Mouse (Mus musculus) frontal cortex, adult 2 months (tissue): ENCODE data around the gene Hist1h1a. TPM values are rescaled to one million over a fixed set of nuclear protein-coding genes. Genes with fewer than 3 reads are reported as not detected.
"Not testable (repeated sequence)": the region's sequence is repeated elsewhere in the genome, so short reads cannot be mapped to it uniquely, and the experiment has no call there.

Source experiments
- DNase-seq, 2 experiments: peaks; one replicate each; pipeline ENCODE4 v3.0.0; 2022; ENCODE audit warnings: low spot score in 1 of 2; ENCODE audit errors: extremely low spot score in 1 of 2
- polyA plus RNA-seq: library from polyadenylated mRNA; depleted of rRNA; stranded (reverse); fragments of >200 nt; gene quantifications from 2 replicates; pipeline ENCODE4 v1.2.3, GENCODE M21; 2012; rRNA removed

Hist1h1a gene
- polyA plus RNA-seq: 0.36 and 0.58 TPM in 2 replicates

DNA sequence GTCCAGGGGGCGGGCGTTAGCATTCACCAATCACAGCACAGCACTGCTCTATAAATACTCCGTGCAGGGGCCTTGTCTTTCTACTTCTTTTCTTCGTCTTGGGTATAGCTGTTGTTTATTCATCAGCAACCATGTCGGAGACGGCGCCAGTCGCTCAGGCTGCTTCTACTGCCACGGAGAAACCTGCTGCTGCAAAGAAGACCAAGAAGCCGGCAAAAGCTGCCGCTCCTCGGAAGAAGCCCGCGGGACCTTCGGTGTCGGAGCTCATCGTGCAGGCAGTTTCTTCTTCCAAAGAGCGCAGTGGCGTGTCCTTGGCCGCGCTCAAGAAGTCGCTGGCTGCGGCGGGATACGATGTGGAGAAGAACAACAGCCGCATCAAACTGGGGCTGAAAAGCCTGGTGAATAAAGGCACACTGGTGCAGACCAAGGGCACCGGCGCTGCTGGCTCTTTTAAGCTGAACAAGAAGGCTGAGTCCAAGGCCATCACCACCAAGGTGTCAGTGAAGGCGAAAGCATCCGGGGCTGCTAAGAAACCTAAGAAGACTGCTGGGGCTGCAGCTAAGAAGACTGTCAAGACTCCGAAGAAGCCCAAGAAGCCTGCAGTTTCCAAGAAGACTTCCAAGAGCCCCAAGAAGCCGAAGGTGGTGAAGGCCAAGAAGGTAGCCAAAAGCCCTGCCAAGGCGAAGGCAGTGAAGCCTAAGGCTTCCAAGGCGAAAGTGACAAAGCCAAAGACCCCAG lies at the start of gene Hist1h1a:
TSS of gene Hist1h1a (plus strand) at position 81 of the 738 bp plus-strand sequence.
- peak; percentile 79 to 89 for DNase-seq

GRCm38 (mm10) chr13:23716261-23717042 lies 47.0 kb upstream of the Hist1h1a start:
- no peak for DNase-seq

DNA sequence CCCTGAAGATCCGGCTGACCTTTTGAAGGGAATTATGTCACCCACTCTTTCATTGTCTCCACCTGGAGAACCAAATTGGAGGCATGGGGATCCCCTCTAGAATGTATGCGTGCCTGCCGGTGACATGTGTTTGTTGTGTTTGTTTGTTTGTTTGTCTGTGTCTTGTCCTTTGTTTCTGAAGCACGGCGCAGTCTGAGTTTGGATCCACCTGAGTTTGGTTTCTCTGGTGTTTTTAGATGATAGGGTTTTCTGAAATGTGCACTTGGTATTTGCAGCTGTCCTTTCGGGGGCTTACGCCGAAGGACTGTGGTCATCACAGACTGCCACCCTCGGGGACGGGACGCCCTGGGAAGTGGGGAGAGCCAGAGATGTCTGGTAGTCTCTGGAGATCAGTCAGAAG lies 46.3 kb upstream of the Hist1h1a start:
- DNase-seq: no peak

DNA sequence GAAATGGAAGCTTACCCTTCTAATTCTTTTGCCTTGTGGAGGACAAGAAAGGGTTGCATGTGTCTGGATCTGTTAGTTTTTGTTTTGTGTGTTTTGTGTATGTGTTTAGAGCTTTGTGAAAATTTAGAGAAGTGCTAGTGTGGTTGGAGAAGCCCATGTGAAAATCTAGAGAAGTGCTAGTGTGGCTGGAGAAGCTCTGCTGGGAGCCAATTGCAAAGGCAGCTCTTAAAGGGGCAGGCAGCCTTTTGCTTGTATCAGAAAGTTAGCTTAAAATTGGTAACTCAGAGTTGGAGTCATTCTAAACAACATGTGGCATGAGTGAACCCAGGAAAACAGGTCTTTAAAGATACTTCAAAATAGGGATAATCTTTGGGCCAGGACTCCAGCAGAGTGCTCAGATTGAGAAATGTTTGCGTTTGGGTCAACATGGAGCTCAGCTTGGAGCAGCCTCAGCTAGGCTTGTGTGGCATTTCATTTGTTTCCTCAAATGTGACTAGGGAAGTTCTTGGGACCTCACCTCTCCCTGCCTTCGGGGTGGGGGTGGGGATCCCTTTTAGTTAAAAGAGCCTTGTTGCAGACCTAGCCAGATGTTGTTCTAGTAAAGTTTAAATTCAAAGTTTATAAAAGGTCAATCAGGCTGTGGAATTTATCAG lies 45.7 kb upstream of the Hist1h1a start:
- not testable (repeated sequence) for DNase-seq

DNA sequence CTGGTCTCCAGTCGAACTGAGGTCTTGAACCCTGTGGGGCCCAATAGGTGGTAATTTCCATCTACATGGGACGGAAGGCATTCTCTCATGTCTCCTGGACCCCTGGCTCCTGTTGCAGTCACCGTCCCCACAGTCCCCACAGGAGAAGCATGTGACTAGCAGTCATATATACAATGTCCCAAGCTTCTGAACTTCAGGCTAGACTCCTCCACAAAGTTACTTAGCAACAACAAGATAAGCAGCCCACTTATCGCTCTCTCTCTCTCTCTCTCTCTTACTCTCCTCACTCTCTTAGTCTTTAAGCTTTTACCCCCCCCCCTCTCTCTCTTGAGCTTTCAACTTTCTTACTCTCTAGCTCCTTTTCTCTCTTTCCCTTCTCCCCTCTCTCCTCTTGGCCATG lies 39.2 kb upstream of the Hist1h1a start:
- DNase-seq: no peak

DNA sequence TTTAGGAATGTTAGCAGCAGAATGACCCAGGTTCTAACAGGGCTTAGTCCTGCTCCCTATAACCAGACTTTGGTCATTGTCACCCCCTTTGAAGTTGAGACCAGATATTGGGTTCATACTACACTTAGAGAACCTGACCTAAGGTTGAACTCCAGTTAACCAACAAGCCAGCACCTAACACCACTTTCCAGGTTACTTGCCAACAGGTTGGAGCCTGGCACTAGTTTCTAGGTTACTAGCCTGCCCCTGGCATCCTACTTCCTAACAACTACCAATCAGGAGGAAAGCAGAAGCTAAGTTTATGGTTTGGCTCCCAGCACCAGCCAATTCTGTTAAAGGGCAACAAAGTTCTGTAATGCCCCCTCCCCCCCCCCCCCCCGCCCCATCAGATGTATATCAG lies 38.3 kb upstream of the Hist1h1a start:
- DNase-seq: no peak

DNA sequence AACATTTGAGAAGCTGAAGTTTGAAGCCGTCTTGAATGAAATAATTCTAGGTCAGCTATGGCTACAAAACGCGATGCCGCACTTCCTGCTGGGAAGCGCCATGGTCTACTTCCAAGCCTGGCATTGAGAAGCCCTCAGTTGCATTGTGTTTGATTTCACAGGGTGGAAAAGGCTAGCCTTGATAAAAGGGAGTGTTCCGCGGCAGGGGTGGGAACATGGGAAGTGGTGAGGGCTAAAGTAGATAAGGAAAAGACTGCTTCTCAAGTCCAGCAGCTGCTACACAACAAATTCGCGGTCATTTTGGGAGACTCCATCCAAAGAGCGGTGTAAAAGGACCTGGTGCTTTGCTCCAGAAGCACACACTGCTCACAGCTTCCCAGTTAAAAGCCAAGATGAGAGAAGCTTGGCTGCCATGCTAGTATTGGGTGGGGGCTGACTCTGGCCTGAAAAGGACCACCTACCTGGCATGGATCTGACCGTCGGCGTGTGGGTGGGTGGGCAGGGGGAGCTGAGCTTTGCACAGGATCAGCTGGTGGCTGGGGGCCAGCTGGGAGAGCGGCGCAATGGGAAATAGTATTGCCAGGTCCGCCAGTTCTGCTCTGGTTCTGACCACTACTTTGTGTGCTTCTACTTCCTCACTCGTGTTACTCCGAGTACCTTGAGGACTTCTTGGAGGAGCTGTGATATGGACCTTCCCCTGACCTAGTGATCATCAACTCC lies 34.8 kb upstream of the Hist1h1a start:
- DNase-seq: no peak

DNA sequence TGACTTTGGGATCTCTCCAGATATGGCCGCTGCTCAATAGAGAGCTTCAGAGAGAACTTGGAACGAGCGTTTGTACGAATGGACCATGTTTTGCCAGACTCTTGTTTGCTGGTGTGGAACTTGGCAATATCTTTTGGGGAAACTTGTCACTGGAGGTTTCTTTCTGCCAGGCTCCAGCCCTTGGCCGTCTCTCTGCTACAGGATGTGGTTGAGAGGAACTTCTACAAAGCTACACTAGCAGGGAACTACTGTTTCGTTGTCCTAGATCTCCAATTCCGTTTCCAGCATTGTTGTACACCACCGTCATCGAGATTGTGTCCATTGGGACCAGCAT lies 34.3 kb upstream of the Hist1h1a start:
- DNase-seq: no peak

DNA sequence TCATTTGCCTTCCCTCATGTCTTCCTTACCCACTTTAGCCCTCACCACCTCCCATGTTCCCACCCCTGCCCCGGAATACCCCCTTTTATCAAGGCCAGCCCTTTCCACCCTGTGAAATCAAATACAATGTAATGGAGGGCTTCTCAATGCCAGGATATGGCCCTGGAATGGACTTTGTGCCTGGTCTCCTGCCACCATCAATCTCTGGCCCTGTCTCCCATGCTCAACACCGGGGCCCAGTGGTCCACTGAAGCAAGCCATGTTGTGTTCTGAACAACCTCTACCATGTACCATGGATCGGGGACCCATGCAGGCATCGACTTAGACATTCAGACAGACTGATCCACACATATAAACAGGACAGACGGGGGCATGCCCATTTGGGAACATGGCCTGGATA lies 33.8 kb upstream of the Hist1h1a start:
- DNase-seq: no peak

- DNase-seq: no peak
Observed at GRCm38 (mm10) chr13:23730479-23730878, 33.0 kb upstream of the Hist1h1a start.

DNA sequence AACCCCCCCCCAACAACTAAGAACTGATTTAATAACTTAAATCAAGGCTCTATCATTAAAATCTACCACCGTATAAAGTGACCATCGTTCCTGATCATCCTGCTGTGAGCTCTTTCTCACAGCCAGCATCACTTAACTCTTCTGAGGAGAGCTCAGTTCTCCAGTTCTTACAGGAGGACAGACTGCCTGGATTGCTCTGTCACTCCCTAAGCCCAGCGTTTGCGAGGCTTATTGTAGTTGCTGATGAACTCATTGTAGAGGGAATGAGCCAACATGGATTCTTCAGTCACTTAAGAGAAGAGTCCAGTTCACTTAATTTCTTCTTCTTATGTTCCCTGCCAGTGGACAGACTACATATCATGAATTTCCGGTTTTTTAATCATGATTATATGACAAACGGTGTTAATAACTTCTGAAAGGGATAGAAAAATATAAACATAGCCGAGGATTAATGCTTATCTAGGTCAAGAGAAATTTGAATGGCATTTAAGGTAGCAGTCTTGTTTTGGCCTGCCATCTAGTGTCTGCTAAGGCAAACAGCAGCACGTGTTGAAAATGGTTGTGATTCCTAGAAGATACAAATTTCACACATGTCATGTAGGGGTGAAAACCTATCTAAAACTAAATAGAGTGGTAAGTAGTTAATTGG lies 31.2 kb upstream of the Hist1h1a start:
- peak in 1 of 2 experiments; percentile 75 for DNase-seq

- DNase-seq: no peak
Observed at GRCm38 (mm10) chr13:23737091-23737490, 26.4 kb upstream of the Hist1h1a start.

DNA sequence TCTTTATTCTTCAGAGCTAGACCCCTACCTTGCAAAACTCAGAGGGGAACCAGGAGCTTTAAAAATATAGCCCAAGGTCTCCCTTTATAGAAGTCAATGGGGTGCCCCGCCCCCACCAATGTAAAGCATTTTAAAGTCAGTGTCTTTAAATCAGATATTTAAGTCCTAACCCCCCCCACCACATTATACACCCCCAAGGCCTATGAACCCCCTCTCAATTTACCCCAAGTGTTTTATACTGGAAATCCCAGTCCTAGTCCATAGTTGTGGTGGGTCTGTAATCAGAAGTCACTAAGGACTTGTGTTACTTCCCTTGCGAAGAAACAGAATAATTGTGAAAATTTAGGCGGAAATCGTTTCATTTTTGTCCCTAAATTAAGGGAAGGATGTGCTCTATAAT lies 25.4 kb upstream of the Hist1h1a start:
- no peak for DNase-seq

- peak; percentile 78 to 91 for DNase-seq
Observed at GRCm38 (mm10) chr13:23738677-23739068, 24.8 kb upstream of the Hist1h1a start, which contains the start of gene Hist1h1c. Gene Hist1h1c (plus strand): TSS chr13:23738808.

DNA sequence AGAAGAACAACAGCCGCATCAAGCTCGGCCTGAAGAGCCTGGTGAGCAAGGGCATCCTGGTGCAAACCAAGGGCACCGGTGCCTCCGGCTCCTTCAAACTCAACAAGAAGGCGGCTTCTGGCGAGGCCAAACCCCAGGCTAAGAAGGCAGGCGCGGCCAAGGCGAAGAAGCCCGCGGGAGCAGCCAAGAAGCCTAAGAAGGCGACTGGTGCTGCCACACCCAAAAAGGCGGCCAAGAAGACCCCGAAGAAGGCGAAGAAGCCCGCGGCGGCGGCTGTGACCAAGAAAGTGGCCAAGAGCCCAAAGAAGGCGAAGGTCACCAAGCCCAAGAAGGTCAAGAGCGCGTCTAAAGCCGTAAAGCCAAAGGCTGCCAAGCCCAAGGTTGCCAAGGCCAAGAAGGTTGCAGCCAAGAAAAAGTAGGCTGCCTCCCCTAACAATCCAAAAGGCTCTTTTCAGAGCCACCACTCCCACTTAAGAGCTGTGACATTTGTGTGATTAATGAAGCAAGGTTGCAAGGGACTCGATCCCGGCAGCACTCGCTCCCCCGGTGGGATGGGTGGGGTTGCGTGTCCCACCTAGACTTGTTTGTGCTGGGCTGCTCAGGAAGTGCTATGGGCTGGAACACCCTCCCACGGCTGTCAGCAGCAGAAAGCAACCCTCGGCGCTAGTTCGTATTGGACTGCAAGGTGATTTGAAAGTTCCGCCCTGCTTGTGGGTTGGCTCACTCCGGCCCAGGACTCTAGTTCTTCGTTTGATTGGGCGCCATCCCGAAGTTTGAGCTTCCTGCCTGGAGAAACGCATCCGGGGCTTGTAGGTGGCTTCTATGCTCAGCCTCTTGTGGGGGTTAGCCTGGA lies 24.2 kb upstream of the Hist1h1a start:
- DNase-seq: peak; percentile 96 to 97

GRCm38 (mm10) chr13:23739922-23740252 lies 23.6 kb upstream of the Hist1h1a start:
- DNase-seq: no peak

DNA sequence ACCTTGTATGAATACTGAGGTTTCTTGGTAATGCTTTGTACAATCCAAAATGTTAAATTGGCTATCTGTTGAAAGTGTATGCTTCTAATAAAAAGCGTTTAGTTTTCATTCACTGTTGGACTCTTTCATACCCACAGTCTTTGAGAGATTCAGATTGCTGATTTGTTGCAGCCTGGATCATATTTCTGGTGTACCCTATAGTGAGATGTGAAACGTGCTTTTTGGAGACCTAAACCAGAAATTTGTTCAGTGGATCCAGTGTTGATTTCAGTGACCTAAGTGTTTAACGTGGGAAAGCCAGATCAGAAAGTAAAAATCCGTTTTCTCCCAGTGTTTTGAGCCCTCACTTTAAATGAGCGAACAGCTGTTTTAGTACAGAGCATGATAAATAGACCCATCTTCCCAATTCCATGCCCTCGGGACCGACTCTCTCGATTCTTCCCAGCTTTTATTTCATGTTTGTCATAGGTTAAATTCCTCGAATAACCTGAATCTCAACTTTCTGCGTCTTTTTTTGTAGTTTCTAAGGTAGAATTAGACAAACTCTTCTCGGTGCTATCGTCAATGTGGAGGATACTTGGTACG lies 23.1 kb upstream of the Hist1h1a start:
- no peak for DNase-seq

DNA sequence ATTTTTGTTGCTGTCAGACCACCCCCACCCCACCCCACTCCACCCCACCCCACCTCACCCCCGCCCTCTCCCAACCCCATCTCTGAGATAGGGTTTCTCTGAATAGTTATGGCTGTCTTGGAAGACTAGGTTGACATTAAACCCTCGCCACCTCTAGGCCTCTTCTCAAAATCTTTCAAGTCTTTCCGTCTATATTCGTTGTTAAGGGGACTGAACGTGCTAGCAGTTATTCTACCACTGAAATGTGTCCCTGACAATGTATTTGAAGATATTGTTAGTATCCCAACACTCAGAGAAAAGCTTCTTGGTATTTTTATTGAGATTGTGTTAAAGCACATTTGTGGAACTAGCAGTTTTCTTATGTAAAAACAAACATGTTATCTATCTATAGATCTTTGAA lies 22.6 kb upstream of the Hist1h1a start:
- DNase-seq: no peak

DNA sequence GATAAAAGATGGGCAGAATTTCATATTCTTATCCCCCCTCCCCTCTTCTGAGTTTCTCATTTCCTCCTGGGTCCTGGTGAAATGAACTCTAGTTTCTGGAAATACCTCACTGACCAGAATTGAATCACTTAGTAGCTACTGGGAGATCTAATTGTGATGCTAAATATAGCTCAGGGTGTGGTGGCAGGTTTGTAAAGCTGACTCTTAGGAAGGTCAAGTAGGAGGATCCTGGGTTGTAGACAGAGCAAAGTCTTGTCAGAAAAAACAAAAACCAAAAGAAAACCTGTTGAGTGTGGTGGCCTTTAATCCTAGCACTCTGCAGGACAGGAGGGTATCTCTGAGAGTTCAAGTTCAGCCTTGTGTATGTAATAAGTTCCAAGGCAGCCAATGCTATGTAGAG lies 21.5 kb upstream of the Hist1h1a start:
- DNase-seq: no peak
